Mouse (Mus musculus) lung, postnatal 0 days (tissue): ENCODE results near the gene Olfr747. TPM values are rescaled to one million over a fixed set of nuclear protein-coding genes. Genes with fewer than 3 reads are reported as not detected.
A peak's percentile ranks its signal among the peaks of the same experiment; 100 is the strongest.
"Not testable (repeated sequence)": the region's sequence is repeated elsewhere in the genome, so short reads cannot be mapped to it uniquely, and the experiment has no call there.

Source experiments
- ATAC-seq: fragments of 200-750 bp; cut with Nextera tagmentation; 2 replicates; pipeline ENCODE4 v1.8.0; 2017; ENCODE audit warnings: moderate library complexity
- DNase-seq: peaks from one replicate; pipeline ENCODE4 v3.0.0-alpha.2; 2016; ENCODE audit warnings: low spot score
- H3K27ac ChIP-seq: fragments of 300-500 bp; sonication (generic); 2 replicates; pipeline ENCODE4 v1.5.1; 2014; ENCODE audit warnings: antibody characterized with exemption, mild to moderate bottlenecking, low read length, mixed read lengths
- H3K27me3 ChIP-seq: fragments of 300-500 bp; sonication (generic); replicated peaks from 2 replicates; pipeline ENCODE4 v1.6.1; 2014; ENCODE audit warnings: low read length, mixed read lengths; ENCODE audit not compliant: insufficient read depth
- H3K36me3 ChIP-seq: fragments of 300-500 bp; sonication (generic); 2 replicates; pipeline ENCODE4 v1.6.1; 2014; ENCODE audit warnings: low read length, mixed read lengths; ENCODE audit not compliant: insufficient read depth
- H3K4me1 ChIP-seq: fragments of 300-500 bp; sonication (generic); 2 replicates; pipeline ENCODE4 v1.6.1; 2014; ENCODE audit warnings: antibody characterized with exemption, low read depth, low read length, mixed read lengths; ENCODE audit not compliant: insufficient read depth
- H3K4me2 ChIP-seq: fragments of 300-500 bp; sonication (generic); replicated peaks from 2 replicates; pipeline ENCODE4 v1.6.1; 2014; ENCODE audit warnings: low read depth, mild to moderate bottlenecking, low read length, moderate library complexity, mixed read lengths
- H3K4me3 ChIP-seq: fragments of 300-500 bp; sonication (generic); 2 replicates; pipeline ENCODE4 v1.5.1; 2014; ENCODE audit warnings: low read depth, low read length
- H3K9ac ChIP-seq: fragments of 300-500 bp; sonication (generic); replicated peaks from 2 replicates; pipeline ENCODE4 v1.6.1; 2014; ENCODE audit warnings: low read depth, mild to moderate bottlenecking
- H3K9me3 ChIP-seq: fragments of 300-500 bp; sonication (generic); 2 replicates; pipeline ENCODE4 v1.6.1; 2016; ENCODE audit warnings: low read length, mixed read lengths
- CTCF ChIP-seq: IDR thresholded peaks from 2 replicates; pipeline ENCODE4 v1.5.1; 2016; ENCODE audit warnings: antibody characterized with exemption, mild to moderate bottlenecking
- EP300 ChIP-seq: IDR thresholded peaks from 2 replicates; pipeline ENCODE4 v1.6.1; 2016; ENCODE audit warnings: antibody characterized with exemption, mild to moderate bottlenecking, control low read depth
- WGBS: fragments of 180-500 bp; shearing (Covaris S2); extraction: QIAGEN DNeasy Blood & Tissue Kit; methylation state at CpG from one replicate; pipeline ENCODE4 v1.1.7; 2014; 5-methylcytosine and 5-hydroxymethylcytosine counted together
- polyA plus RNA-seq: library from polyadenylated mRNA; unstranded; fragments of >200 nt; fragmentation: Nextera tagmentation; extraction: Ambion mirVana; gene quantifications from 2 replicates; pipeline ENCODE4 v1.2.1, GENCODE M21; 2015

The Olfr747 gene
- polyA plus RNA-seq: not detected in 2 replicates

DNA sequence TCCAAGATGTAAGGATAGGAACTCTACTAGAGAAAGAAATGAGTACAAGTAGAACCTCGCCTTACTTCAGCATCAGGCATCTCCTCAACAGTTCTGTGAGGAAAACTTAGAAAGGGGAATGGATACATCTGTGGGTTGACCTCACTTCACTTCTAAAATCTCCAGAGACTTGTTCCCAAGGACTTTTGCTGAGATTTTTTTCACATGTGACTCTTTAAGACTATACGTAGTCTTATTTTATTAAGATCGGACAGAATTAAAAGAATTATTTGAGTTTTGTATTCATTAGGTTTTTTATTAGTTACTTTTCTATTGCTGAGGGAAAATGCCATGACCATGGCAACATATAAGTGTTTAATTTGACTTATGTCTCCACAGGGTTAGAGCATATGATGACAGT, at the start of gene Olfr747:
Gene Olfr747, minus strand, starts transcription at position 101 of the 400 bp plus-strand sequence.
- no peaks in the 10 kb centered on the region for H3K9me3 ChIP-seq
- TF ChIP-seq CTCF (no peak), EP300 (no peak)
- DNase-seq (no peak), ATAC-seq (no peak)
- no peak within 1 kb of the TSS for H3K4me2 ChIP-seq
- no peaks in the 10 kb centered on the region for H3K27me3 ChIP-seq
- H3K4me3 ChIP-seq: no peak within 1 kb of the TSS
- H3K4me1 ChIP-seq: no peaks in the 10 kb centered on the region
- no peak within 1 kb of the TSS for H3K9ac ChIP-seq
- no peaks in the 10 kb centered on the region for H3K36me3 ChIP-seq
- WGBS: 87% methylated on average over 3 of the region's 3 CpGs
- no peak within 1 kb of the TSS for H3K27ac ChIP-seq

DNA sequence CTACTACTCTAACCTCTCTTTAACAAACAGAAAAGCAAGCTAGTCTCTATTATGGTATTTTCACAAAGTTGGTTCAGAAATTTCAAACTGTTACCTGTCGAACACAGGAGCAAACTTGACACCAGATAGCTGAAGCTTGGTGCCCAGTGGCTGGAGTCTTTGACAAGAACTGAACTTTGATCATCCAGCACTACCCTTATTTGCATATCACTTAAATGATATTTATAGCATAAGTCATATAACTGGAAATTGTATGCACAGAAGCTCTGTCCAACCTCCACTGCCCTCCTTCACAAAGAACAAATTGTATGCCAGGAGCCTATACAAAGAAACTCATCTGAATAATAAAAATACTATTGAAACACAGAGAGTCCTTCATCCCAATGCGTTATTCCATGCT, 48.6 kb upstream of the Olfr747 start:
- Histone ChIP-seq H3K4me3 (no peak overlapping the region), H3K36me3 (no peaks in the 10 kb centered on the region), H3K9me3 (no peaks in the 10 kb centered on the region), H3K4me2 (no peak overlapping the region), H3K4me1 (no peaks in the 10 kb centered on the region), H3K27ac (no peak overlapping the region), H3K27me3 (no peaks in the 10 kb centered on the region), H3K9ac (no peak overlapping the region)
- TF ChIP-seq CTCF (no peak), EP300 (no peak)
- WGBS: 56% methylated on average over 2 of the region's 2 CpGs
- ATAC-seq (no peak), DNase-seq (no peak)

DNA sequence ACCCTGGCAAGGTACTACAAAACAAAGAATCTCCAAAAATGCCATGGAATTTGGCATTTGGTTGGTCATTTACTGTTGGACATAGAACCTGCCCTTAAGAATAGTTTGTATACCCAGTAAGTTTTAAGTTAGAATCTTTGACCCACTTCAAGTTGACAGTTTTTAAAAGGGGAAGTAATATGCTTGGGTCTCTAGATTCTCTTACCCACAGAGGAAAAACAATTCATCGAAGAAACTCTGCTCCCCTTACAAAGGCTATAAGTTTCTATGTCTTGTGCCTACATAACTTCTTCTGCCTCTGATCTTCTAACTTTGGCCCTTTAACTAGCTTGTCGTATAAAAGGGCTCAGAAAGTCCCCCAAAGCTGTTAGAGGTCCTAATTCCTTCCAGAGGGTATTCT, 47.3 kb upstream of the Olfr747 start:
- H3K27me3 ChIP-seq: no peaks in the 10 kb centered on the region
- H3K9me3 ChIP-seq: no peaks in the 10 kb centered on the region
- TF ChIP-seq EP300: no peak
- no peak for TF ChIP-seq CTCF
- H3K4me1 ChIP-seq: no peaks in the 10 kb centered on the region
- H3K27ac ChIP-seq: no peak overlapping the region
- no peak overlapping the region for H3K4me2 ChIP-seq
- ATAC-seq: no peak
- DNase-seq: no peak
- 57% methylated on average over 2 of the region's 2 CpGs for WGBS
- no peaks in the 10 kb centered on the region for H3K36me3 ChIP-seq
- no peak overlapping the region for H3K4me3 ChIP-seq
- H3K9ac ChIP-seq: no peak overlapping the region

DNA sequence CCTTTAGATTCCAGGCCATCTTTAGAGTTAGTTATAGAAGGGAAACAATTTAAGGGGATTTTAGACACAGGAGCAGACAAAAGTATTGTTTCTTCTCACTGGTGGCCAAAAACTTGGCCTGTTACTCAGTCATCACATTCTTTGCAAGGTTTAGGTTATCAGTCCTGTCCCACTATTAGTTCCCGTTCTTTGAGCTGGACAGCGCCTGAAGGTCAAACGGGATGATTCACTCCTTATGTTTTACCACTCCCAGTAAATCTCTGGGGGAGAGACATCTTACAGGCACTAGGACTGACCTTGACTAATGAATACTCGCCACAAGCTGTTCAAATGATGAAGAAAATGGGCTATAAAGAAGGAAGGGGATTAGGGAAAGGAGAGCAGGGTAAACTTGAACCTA, 29.4 kb upstream of the Olfr747 start:
- H3K27me3 ChIP-seq, ATAC-seq, H3K4me3 ChIP-seq, H3K9me3 ChIP-seq, H3K9ac ChIP-seq, DNase-seq, H3K27ac ChIP-seq, H3K4me1 ChIP-seq, H3K4me2 ChIP-seq, H3K36me3 ChIP-seq: not testable (repeated sequence)
- no CpG with 5 or more reads among the region's 4 CpGs for WGBS

DNA sequence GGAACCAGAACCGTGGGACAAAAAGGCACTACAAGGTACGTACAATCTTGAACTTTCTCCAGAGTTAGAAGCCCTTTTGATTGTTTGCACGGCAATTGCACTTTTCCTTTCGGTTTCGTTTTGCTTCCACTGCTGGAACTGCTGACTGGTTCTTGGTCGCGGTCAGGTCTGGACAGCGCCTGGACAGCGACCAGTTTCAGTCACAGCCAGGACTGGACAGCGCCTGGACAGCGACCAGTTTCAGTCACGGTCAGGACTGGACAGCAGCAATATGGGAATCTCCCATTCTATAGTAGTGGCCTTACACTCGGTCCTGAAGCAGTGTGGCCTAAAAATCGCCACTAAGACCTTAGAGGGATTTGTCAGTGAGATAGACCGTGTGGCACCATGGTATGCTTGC, 26.9 kb upstream of the Olfr747 start:
- 89% methylated on average over 15 of the region's 15 CpGs for WGBS

DNA sequence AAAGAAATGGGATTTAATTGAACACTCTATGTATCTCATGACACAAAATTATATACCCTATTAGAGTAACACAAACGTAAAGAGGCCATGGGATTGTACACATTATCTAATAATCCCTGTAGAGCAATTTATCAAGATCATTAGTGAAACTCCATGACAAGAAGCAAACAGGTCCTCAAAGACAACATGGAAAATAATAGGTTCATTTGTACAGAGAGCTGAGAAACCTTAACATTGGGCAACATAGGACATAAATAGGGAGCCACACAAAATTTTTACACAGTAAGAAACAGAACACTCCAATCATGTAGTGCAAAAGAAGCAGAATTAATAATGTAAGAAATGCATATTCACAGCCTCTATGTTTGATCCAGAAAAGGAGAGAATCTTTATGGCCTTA, 14.1 kb upstream of the Olfr747 start, which contains the start of gene Olfr748:
Gene Olfr748, plus strand, starts transcription at position 301 of the 400 bp plus-strand sequence.
- ATAC-seq (no peak), DNase-seq (peak; percentile 2)
- no peaks in the 10 kb centered on the region for H3K4me1 ChIP-seq
- no peak within 1 kb of the TSS for H3K4me2 ChIP-seq
- H3K9ac ChIP-seq: no peak within 1 kb of the TSS
- TF ChIP-seq CTCF (no peak), EP300 (no peak)
- H3K9me3 ChIP-seq: no peaks in the 10 kb centered on the region
- H3K27me3 ChIP-seq: no peaks in the 10 kb centered on the region
- no peak within 1 kb of the TSS for H3K4me3 ChIP-seq
- H3K36me3 ChIP-seq: no peaks in the 10 kb centered on the region
- H3K27ac ChIP-seq: no peak within 1 kb of the TSS
- 59% methylated on average over 1 of the region's 1 CpGs for WGBS

More for the DNA sequence above, 26.9 kb upstream of the Olfr747 start:
- not testable (repeated sequence) for H3K4me1 ChIP-seq, H3K27ac ChIP-seq, H3K4me3 ChIP-seq, H3K36me3 ChIP-seq, H3K9ac ChIP-seq, ATAC-seq, H3K4me2 ChIP-seq, H3K9me3 ChIP-seq, H3K27me3 ChIP-seq, DNase-seq

DNA sequence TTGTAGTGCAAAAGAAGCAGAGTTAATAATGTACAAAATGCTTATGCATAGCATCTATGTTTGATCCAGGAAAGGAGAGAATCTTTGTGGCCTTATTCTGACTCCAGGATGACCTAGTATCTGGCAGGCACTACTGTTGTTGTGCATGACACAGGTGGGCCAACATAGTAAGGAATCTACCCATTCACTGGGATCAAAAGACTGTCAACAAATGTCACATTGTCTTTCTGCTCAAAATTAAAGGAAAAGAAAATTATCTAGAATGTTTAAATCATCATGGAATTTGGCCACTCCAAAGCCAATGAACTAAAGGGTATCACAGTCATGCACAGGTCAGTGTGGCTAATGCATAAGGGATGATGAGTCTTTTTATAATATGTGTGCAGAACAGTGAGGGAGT, 46.2 kb downstream of the Olfr747 start, which contains the start of gene Olfr746:
Gene Olfr746, plus strand, starts transcription at position 301 of the 400 bp plus-strand sequence.
- Histone ChIP-seq H3K27me3 (no peaks in the 10 kb centered on the region), H3K9me3 (no peaks in the 10 kb centered on the region), H3K4me1 (no peaks in the 10 kb centered on the region), H3K9ac (no peak within 1 kb of the TSS), H3K4me3 (no peak within 1 kb of the TSS), H3K36me3 (no peaks in the 10 kb centered on the region), H3K4me2 (no peak within 1 kb of the TSS), H3K27ac (no peak within 1 kb of the TSS)
- no peak for TF ChIP-seq EP300
- TF ChIP-seq CTCF: no peak
- DNase-seq (no peak), ATAC-seq (no peak)
